Mouse (Mus musculus) hindbrain, embryonic 16.5 days (tissue): Measurements from ENCODE around the gene Nrxn3. TPM values are rescaled to one million over a fixed set of nuclear protein-coding genes. Genes with fewer than 3 reads are reported as not detected.

Source experiments
- ATAC-seq: fragments of 200-750 bp; cut with Nextera tagmentation; 2 replicates; pipeline ENCODE4 v1.8.0; 2017; ENCODE audit warnings: moderate TSS enrichment, moderate library complexity
- H3K27ac ChIP-seq: fragments of 300-500 bp; sonication (generic); 2 replicates; pipeline ENCODE4 v1.5.1; 2014; ENCODE audit warnings: low read depth, mild to moderate bottlenecking, control low read depth, low read length, moderate library complexity
- H3K27me3 ChIP-seq: fragments of 300-500 bp; sonication (generic); replicated peaks from 2 replicates; pipeline ENCODE4 v1.6.1; 2014; ENCODE audit warnings: low read length; ENCODE audit not compliant: control insufficient read depth, insufficient read depth
- H3K36me3 ChIP-seq: fragments of 300-500 bp; sonication (generic); 2 replicates; pipeline ENCODE4 v1.6.1; 2014; ENCODE audit warnings: mild to moderate bottlenecking, low read length, moderate library complexity, mixed read lengths; ENCODE audit not compliant: control insufficient read depth, insufficient read depth
- H3K4me1 ChIP-seq: fragments of 300-500 bp; sonication (generic); 2 replicates; pipeline ENCODE4 v1.6.1; 2014; ENCODE audit warnings: low read depth, low read length; ENCODE audit not compliant: control insufficient read depth, insufficient read depth
- H3K4me2 ChIP-seq: fragments of 300-500 bp; sonication (generic); 2 replicates; pipeline ENCODE4 v1.6.1; 2014; ENCODE audit warnings: mild to moderate bottlenecking, low read length, control low read depth, moderate library complexity
- H3K4me3 ChIP-seq: fragments of 300-500 bp; sonication (generic); 2 replicates; pipeline ENCODE4 v1.5.1; 2014; ENCODE audit warnings: mild to moderate bottlenecking, low read length, control low read depth, moderate library complexity
- H3K9ac ChIP-seq: fragments of 300-500 bp; sonication (generic); 2 replicates; pipeline ENCODE4 v1.6.1; 2014; ENCODE audit warnings: low read depth, mild to moderate bottlenecking, control low read depth, low read length, moderate library complexity
- H3K9me3 ChIP-seq: fragments of 300-500 bp; sonication (generic); 2 replicates; pipeline ENCODE4 v1.6.1; 2014; ENCODE audit warnings: mild to moderate bottlenecking, low read length, moderate library complexity; ENCODE audit not compliant: control insufficient read depth
- WGBS: fragments of 180-500 bp; shearing (Covaris S2); extraction: QIAGEN DNeasy Blood & Tissue Kit; methylation state at CpG from one replicate; pipeline ENCODE4 v1.1.7; 2014; 5-methylcytosine and 5-hydroxymethylcytosine counted together
- polyA plus RNA-seq: library from polyadenylated mRNA; unstranded; fragments of >200 nt; fragmentation: Nextera tagmentation; extraction: Ambion mirVana; gene quantifications from 2 replicates; pipeline ENCODE4 v1.2.1, GENCODE M21; 2015

Nrxn3 gene
- polyA plus RNA-seq, 1 experiment from 2014 or later = 99.6 TPM

DNA sequence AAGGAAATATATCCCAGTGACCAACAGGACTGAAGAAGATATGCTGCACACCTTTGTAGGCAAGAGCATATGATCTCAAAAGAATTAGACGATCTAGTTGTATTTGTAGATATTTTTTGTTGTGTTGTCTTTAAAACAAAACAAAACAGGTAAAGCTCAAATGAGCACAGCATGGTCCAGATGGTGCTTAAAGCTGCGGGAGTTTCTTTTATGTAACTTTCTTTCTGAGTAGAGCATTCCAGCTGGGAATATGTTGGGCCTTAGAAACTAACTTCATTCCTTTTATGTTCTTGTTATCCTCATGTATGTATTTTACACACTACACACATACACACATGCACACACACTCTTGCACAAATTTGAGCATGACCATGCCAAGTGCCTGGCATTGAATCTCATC is 1545.4 kb downstream of the Nrxn3 start:
- H3K4me1 ChIP-seq = no peaks in the 10 kb centered on the region
- no peak overlapping the region for H3K27ac ChIP-seq
- no peak overlapping the region for H3K4me3 ChIP-seq
- H3K36me3 ChIP-seq = no peaks in the 10 kb centered on the region
- no peaks in the 10 kb centered on the region for H3K27me3 ChIP-seq
- WGBS = 80% methylated on average over 2 of the region's 2 CpGs
- ATAC-seq = no peak
- no peak overlapping the region for H3K9ac ChIP-seq
- H3K9me3 ChIP-seq = no peaks in the 10 kb centered on the region
- no peak overlapping the region for H3K4me2 ChIP-seq

DNA sequence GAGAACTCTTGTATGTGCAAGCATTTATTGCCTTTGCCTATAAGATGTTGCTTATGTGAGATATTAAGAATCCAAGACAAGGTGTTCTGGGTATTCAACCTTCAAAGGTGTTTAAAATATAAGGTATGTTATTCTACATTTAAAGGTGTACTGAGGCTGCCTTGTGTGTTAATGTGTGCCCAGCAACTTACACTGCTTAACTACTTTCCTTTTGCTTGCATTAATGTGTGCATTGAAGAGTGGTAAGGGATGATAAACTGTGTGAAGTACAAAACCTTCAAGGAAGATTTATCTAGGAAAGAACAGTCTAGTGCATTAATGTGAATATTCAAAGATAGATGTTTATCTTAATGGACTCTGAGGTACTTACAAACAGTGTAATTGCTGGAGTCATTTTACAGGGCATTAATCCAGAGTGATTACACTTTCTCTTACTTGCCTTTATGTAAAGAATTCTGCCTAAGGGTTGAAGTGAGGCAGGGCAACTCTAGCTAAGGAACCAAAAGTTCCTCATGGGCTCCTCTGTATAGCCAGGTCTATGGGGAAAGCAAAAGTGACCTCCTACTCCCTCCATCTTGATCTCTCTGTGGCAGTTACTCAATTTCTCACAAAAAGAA is 1548.2 kb downstream of the Nrxn3 start:
- H3K4me2 ChIP-seq = no peak overlapping the region
- H3K27me3 ChIP-seq = no peaks in the 10 kb centered on the region
- H3K4me3 ChIP-seq = no peak overlapping the region

DNA sequence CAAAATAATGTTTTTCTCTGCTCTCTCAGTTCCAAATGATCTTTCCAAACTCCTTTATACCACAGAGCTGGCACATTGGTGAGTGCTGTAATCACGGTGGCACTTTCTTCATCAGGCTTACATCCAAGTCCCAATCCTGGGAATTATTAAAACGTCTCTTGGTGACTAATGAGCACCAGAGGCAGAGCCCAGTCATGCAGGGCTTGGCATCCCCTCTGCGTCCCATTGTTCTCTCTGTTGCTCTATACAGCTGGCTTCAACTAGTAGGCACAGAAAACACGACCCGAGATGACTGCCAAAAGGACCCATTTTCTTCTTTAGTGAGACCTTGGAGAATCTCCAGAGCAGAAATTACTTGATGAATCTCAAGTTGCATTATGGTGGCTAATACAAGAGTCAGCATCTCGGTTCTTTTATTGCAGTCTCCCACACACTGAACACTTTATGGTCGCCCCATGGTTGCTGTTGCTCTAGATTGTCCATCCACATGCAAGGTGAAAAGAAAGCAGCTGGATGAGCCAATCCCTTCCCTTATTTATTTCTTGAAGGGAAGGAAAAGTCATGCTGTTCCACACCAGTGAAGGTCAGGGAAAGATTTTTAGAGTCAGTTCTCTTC is 1552.1 kb downstream of the Nrxn3 start:
- WGBS = 57% methylated on average over 7 of the region's 7 CpGs
- Histone ChIP-seq H3K27ac (no peak overlapping the region), H3K4me1 (no peaks in the 10 kb centered on the region), H3K27me3 (no peaks in the 10 kb centered on the region), H3K4me2 (no peak overlapping the region), H3K9ac (no peak overlapping the region), H3K9me3 (no peaks in the 10 kb centered on the region), H3K4me3 (no peak overlapping the region), H3K36me3 (no peaks in the 10 kb centered on the region)
- ATAC-seq = peak; percentile 97

More for the DNA sequence above, 1548.2 kb downstream of the Nrxn3 start:
- Histone ChIP-seq H3K27ac (no peak overlapping the region), H3K9me3 (no peaks in the 10 kb centered on the region), H3K4me1 (no peaks in the 10 kb centered on the region), H3K36me3 (no peaks in the 10 kb centered on the region), H3K9ac (no peak overlapping the region)
- no peak for ATAC-seq

DNA sequence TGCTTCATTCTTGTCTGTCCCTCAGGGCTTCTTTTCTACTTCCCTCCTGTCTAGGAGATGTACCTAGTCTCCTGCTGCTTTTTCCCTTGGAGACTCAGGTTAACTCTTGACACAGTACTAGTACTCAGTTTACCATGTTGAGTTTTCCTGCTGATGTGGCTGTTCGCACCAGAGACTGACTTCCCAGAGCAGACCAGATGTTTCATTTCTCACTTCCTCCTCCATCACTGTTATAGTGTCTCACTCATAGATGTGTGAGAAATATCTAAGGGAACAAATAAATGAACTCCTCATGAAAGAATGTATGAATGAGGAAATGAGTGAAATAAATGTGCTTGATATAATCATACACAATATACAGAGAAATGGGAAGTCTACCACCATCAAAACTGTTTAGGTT is 1558.6 kb downstream of the Nrxn3 start:
- Histone ChIP-seq H3K4me1 (no peaks in the 10 kb centered on the region), H3K27ac (no peak overlapping the region), H3K36me3 (no peaks in the 10 kb centered on the region), H3K4me2 (no peak overlapping the region), H3K9ac (no peak overlapping the region), H3K4me3 (no peak overlapping the region), H3K9me3 (no peaks in the 10 kb centered on the region), H3K27me3 (no peaks in the 10 kb centered on the region)
- WGBS = 92% methylated on average over 1 of the region's 1 CpGs
- ATAC-seq = no peak

DNA sequence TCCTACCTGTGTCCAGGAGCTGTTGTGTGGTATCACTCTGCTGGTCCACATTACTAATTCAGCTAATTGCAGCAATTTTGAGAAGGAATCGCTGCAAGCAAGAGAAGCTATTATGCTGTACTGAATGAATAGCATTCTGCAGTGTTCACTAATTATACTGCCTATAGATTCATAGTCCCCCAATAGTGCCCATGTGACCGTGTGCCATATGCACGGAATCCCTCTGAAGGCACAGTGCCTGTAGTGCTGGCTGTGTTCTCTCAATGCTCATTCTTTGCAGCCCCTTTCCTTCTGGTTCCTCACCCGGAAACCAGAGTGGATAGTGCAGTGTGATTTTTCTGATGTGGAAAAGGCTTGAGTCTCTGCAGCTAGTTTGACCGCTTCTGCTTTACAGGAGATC is 1560.3 kb downstream of the Nrxn3 start:
- Histone ChIP-seq H3K27me3 (no peaks in the 10 kb centered on the region), H3K36me3 (no peaks in the 10 kb centered on the region), H3K27ac (no peak overlapping the region), H3K9me3 (no peaks in the 10 kb centered on the region), H3K9ac (no peak overlapping the region), H3K4me2 (no peak overlapping the region), H3K4me1 (no peaks in the 10 kb centered on the region), H3K4me3 (no peak overlapping the region)
- WGBS = 56% methylated on average over 5 of the region's 5 CpGs
- ATAC-seq = no peak

DNA sequence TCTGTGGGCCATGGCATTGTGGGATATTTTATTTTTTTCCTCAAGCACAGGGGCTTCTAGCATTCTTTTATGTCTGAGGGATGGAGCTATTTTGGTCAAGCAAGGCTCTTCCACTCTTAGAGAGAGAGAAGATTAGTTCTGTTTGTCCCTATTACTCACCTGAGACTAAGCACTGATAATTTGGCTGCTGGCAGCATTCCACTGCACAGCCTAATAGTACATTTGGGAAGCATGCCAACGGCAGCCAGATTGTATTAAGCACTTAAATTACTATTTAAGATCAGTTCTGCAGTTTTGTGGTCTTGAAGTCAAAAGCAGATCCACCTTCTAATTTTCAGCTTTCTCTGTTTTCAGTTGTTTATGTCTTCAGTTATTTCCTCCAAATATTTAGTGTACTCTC is 1580.0 kb downstream of the Nrxn3 start:
- H3K9me3 ChIP-seq = no peaks in the 10 kb centered on the region
- H3K4me2 ChIP-seq = no peak overlapping the region
- no peak overlapping the region for H3K9ac ChIP-seq
- H3K36me3 ChIP-seq = no peaks in the 10 kb centered on the region
- H3K4me3 ChIP-seq = no peak overlapping the region
- no peaks in the 10 kb centered on the region for H3K4me1 ChIP-seq
- H3K27ac ChIP-seq = no peak overlapping the region
- ATAC-seq = no peak
- no peaks in the 10 kb centered on the region for H3K27me3 ChIP-seq
- WGBS = 59% methylated on average over 1 of the region's 1 CpGs

DNA sequence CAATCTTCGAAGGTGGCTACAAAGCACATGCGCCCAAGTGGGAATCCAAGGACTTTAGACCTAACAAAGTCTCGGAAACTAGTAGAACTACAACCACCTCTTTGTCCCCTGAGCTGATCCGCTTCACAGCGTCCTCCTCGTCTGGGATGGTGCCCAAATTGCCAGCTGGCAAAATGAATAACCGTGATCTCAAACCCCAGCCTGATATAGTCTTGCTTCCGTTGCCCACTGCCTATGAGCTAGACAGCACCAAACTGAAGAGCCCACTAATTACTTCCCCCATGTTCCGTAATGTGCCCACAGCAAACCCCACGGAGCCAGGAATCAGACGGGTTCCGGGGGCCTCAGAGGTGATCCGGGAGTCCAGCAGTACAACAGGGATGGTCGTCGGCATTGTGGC is 1609.1 kb downstream of the Nrxn3 start:
- Histone ChIP-seq H3K9ac (no peak overlapping the region), H3K9me3 (no peaks in the 10 kb centered on the region), H3K4me2 (no peak overlapping the region), H3K36me3 (no peaks in the 10 kb centered on the region), H3K27me3 (no peaks in the 10 kb centered on the region), H3K4me3 (no peak overlapping the region), H3K4me1 (no peaks in the 10 kb centered on the region), H3K27ac (no peak overlapping the region)
- ATAC-seq = no peak
- 93% methylated on average over 15 of the region's 15 CpGs for WGBS

DNA sequence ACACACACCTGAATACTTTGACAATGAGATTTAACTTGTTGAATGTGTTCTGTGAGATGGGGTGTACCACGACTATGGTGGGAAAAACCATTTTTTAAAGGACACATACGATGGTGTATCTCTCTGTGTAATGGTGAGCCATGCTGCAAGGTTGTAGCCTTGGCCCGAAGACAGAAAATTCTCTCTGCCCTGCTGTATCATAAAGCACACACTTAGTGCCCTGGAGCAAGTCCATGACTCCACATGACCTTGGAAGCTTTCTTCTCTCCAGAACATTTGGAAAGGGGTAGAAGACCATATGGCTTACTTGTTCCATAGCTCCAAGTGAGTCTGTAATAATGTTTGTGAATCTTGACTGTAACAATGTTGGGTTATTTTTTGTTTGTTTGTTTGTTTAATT is 1609.8 kb downstream of the Nrxn3 start:
- WGBS = 95% methylated on average over 3 of the region's 3 CpGs
- Histone ChIP-seq H3K4me3 (no peak overlapping the region), H3K36me3 (no peaks in the 10 kb centered on the region), H3K27ac (no peak overlapping the region), H3K4me1 (no peaks in the 10 kb centered on the region), H3K4me2 (no peak overlapping the region), H3K9me3 (no peaks in the 10 kb centered on the region), H3K27me3 (no peaks in the 10 kb centered on the region), H3K9ac (no peak overlapping the region)
- ATAC-seq = no peak

DNA sequence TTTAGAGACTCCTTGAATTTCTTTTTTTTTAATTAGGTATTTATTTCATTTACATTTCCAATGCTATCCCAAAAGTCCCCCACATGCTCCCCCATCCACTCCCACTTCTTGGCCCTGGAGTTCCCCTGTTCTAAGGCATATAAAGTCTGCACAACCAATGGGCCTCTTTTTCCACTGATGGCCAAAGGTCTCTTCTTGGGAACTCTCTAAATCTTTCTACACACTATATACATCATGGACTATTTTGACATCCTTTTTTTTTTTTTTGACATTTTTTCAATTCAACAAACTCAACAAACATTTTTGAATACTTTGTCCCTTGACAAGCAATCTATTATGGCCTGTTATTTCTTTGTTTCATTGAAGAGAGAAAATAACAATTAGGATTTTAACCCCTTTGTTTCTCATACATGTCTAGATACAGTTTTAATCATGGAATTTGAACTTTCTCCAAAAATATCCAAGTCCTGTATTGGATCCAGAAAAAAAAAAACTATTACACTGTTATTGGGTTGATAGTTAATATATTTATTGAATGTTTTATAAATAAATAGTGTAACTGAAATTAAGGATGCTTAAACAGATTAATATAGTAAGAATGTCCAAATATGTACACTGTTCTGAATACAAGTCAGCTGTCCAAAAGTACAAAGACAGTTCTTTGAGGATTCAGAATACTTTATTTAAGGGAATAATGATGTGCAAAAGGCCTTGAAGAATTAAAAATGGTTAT is 1615.0 kb downstream of the Nrxn3 start:
- Histone ChIP-seq H3K4me3 (no peak overlapping the region), H3K9me3 (no peaks in the 10 kb centered on the region), H3K4me1 (no peaks in the 10 kb centered on the region), H3K27me3 (no peaks in the 10 kb centered on the region), H3K9ac (no peak overlapping the region), H3K36me3 (no peaks in the 10 kb centered on the region), H3K27ac (no peak overlapping the region), H3K4me2 (no peak overlapping the region)
- no peak for ATAC-seq
